Mouse (Mus musculus) cerebellum, adult 2 months (tissue): ENCODE data around the gene Vcam1. TPM values are rescaled to one million over a fixed set of nuclear protein-coding genes. Genes with fewer than 3 reads are reported as not detected.
A peak's percentile ranks its signal among the peaks of the same experiment; 100 is the strongest.

ENCODE experiments used
- DNase-seq, 2 experiments: peaks; one replicate each; pipeline ENCODE4 v3.0.0; 2021
- H3K27ac ChIP-seq: fragments of 200-500 bp; 2 replicates; pipeline ENCODE4 v1.5.1; 2012; ENCODE audit warnings: low read length, control low read depth, inconsistent platforms; ENCODE audit not compliant: insufficient read depth
- H3K27me3 ChIP-seq: fragments of 200-500 bp; 2 replicates; pipeline ENCODE4 v1.6.1; 2012; ENCODE audit warnings: inconsistent platforms, mild to moderate bottlenecking, low read length, moderate library complexity; ENCODE audit not compliant: control insufficient read depth, insufficient read depth
- H3K4me1 ChIP-seq: fragments of 200-500 bp; 2 replicates; pipeline ENCODE4 v1.6.1; 2011; ENCODE audit warnings: low read length; ENCODE audit not compliant: control insufficient read depth, insufficient read depth
- H3K4me3 ChIP-seq: fragments of 200-500 bp; replicated peaks from 2 replicates; pipeline ENCODE3; 2011; ENCODE audit warnings: mild to moderate bottlenecking, low read depth, low read length, control low read depth; ENCODE audit not compliant: insufficient read depth
- CTCF ChIP-seq: fragments of 200-500 bp; IDR thresholded peaks from 2 replicates; pipeline ENCODE4 v1.5.1; 2011; ENCODE audit warnings: low read depth, mild to moderate bottlenecking, control low read depth, low read length, moderate library complexity, borderline replicate concordance; ENCODE audit not compliant: insufficient read depth
- POLR2A ChIP-seq: fragments of 200-500 bp; IDR thresholded peaks from 2 replicates; pipeline ENCODE4 v1.6.1; 2011; ENCODE audit warnings: low read length, control low read depth, borderline replicate concordance; ENCODE audit not compliant: insufficient read depth
- WGBS: fragments of 180-500 bp; shearing (Covaris S2); methylation state at CpG from one replicate; pipeline ENCODE4 v1.1.7; 2018; 5-methylcytosine and 5-hydroxymethylcytosine counted together
- polyA plus RNA-seq: library from polyadenylated mRNA; depleted of rRNA; stranded (reverse); fragments of >200 nt; gene quantifications from 2 replicates; pipeline ENCODE4 v1.2.3, GENCODE M21; 2012

Vcam1 gene
- polyA plus RNA-seq, 1 experiment: 9.3 TPM

- DNase-seq: no peak
- Histone ChIP-seq H3K27ac (no peak overlapping the region), H3K4me3 (no peak overlapping the region), H3K4me1 (no peaks in the 10 kb centered on the region), H3K27me3 (no peaks in the 10 kb centered on the region)
- WGBS: 74% methylated on average over 5 of the region's 5 CpGs
- TF ChIP-seq POLR2A (no peak), CTCF (no peak)
These were observed 16.6 kb downstream of the Vcam1 start for GRCm38 (mm10) chr3:116112816-116113405.

- H3K4me1 ChIP-seq: no peaks in the 10 kb centered on the region
- WGBS: 88% methylated on average over 5 of the region's 5 CpGs
- no peak overlapping the region for H3K27ac ChIP-seq
- TF ChIP-seq CTCF (no peak), POLR2A (no peak)
- no peak for DNase-seq
- no peak overlapping the region for H3K4me3 ChIP-seq
- H3K27me3 ChIP-seq: no peaks in the 10 kb centered on the region
These were observed 23.8 kb downstream of the Vcam1 start for GRCm38 (mm10) chr3:116105713-116106112.

GRCm38 (mm10) chr3:116104866-116105647 lies 24.4 kb downstream of the Vcam1 start:
- TF ChIP-seq POLR2A (no peak), CTCF (no peak)
- WGBS: 3% methylated on average over 21 of the region's 21 CpGs
- H3K4me1 ChIP-seq: no peaks in the 10 kb centered on the region
- H3K27ac ChIP-seq: no peak overlapping the region
- peak overlapping the region; percentile 45 for H3K4me3 ChIP-seq
- H3K27me3 ChIP-seq: no peaks in the 10 kb centered on the region
- peak; percentile 61 to 77 for DNase-seq

GRCm38 (mm10) chr3:116104270-116104669 lies 25.2 kb downstream of the Vcam1 start:
- Histone ChIP-seq H3K4me3 (no peak overlapping the region), H3K27me3 (no peaks in the 10 kb centered on the region), H3K27ac (no peak overlapping the region), H3K4me1 (no peaks in the 10 kb centered on the region)
- no peak for DNase-seq
- no peak for TF ChIP-seq CTCF
- no peak for TF ChIP-seq POLR2A
- WGBS: 49% methylated on average over 4 of the region's 4 CpGs

GRCm38 (mm10) chr3:116100850-116101249 lies 28.6 kb downstream of the Vcam1 start:
- Histone ChIP-seq H3K27me3 (no peaks in the 10 kb centered on the region), H3K27ac (no peak overlapping the region), H3K4me3 (no peak overlapping the region), H3K4me1 (no peaks in the 10 kb centered on the region)
- TF ChIP-seq POLR2A (no peak), CTCF (no peak)
- DNase-seq: no peak
- WGBS: 82% methylated on average over 1 of the region's 1 CpGs

- H3K4me1 ChIP-seq: no peaks in the 10 kb centered on the region
- WGBS: 37% methylated on average over 3 of the region's 3 CpGs
- H3K27me3 ChIP-seq: no peaks in the 10 kb centered on the region
- no peak overlapping the region for H3K27ac ChIP-seq
- H3K4me3 ChIP-seq: no peak overlapping the region
- DNase-seq: no peak
- TF ChIP-seq POLR2A (no peak), CTCF (no peak)
These were observed 33.6 kb downstream of the Vcam1 start for GRCm38 (mm10) chr3:116095934-116096333.

GRCm38 (mm10) chr3:116095312-116095711 lies 34.2 kb downstream of the Vcam1 start:
- H3K4me3 ChIP-seq: no peak overlapping the region
- no peak for TF ChIP-seq POLR2A
- TF ChIP-seq CTCF: no peak
- no peak overlapping the region for H3K27ac ChIP-seq
- no peaks in the 10 kb centered on the region for H3K27me3 ChIP-seq
- DNase-seq: no peak
- H3K4me1 ChIP-seq: no peaks in the 10 kb centered on the region
- WGBS: 92% methylated on average over 4 of the region's 4 CpGs

GRCm38 (mm10) chr3:116094886-116095285 lies 34.6 kb downstream of the Vcam1 start:
- no peaks in the 10 kb centered on the region for H3K27me3 ChIP-seq
- no peak for TF ChIP-seq CTCF
- TF ChIP-seq POLR2A: no peak
- DNase-seq: no peak
- no peaks in the 10 kb centered on the region for H3K4me1 ChIP-seq
- H3K4me3 ChIP-seq: no peak overlapping the region
- WGBS: 83% methylated on average over 1 of the region's 1 CpGs
- H3K27ac ChIP-seq: no peak overlapping the region
